Mouse (Mus musculus) pancreas, adult 10 weeks (tissue): ENCODE measurements around the gene Eef1akmt3. TPM values are rescaled to one million over a fixed set of nuclear protein-coding genes. Genes with fewer than 3 reads are reported as not detected.

Source experiments
- polyA plus RNA-seq: library from polyadenylated mRNA; stranded (reverse); fragments of 350-450 nt; fragmentation: Illumina TruSeq; extraction: RNeasy Lipid Tissue Mini Kit (QIAGEN cat#74804); gene quantifications from one replicate; pipeline ENCODE4 v1.2.3, GENCODE M21; 2015; ENCODE audit warnings: low read depth, low replicate concordance; ENCODE audit not compliant: insufficient read depth

The Eef1akmt3 gene
- polyA plus RNA-seq = 3.7 TPM

DNA sequence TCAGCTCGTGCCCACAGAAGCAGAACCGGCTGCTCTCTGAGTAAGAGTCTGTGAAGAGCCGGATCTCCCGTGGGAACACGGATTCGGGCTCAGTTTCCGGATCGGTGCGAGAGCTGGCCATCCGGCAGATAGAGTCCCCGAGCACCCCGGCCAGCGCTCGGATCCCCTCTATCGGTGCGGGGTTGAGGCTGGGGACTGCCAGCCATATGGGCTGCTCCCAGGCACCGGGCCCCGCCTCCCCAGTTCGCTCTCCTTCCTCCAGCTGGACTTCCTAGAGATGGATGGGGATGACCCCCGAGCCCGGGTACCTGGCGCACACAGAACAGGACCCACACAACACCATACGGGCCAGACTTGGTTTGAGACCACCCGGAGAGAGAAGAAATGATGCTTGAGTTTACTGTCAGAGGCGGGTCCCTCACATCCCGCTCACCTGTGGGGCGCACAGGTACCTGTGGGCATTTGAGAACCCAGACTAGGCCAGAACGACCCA is at the start of gene Eef1akmt3, which contains the start of gene Mettl1:
Eef1akmt3 (minus strand) TSS at position 240 of the 493 bp plus-strand sequence.
Mettl1 (plus strand) TSS at position 141 of the 493 bp plus-strand sequence.

DNA sequence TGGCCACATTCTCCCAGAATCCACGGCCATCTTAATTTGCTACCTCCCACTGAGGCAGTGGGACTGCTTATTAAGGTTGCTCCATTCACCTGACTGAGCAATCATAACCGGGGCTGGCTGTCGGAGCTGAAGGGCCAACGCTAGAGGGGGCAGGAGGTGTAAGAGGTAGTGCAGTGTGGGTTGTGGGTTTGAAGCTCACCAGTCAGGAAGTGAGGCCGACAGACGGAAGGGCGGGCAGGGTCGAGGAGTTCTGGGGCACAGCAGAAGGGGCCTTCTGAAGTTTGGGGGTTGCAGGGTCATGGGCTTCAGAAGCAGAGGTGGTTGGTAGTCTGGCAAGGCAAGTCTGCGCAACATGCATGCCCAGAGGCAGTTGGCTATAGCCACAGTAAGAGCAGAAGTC is 33.8 kb upstream of the Eef1akmt3 start, which contains the start of gene Agap2:
Agap2 (plus strand) TSS at position 205 of the 400 bp plus-strand sequence.

DNA sequence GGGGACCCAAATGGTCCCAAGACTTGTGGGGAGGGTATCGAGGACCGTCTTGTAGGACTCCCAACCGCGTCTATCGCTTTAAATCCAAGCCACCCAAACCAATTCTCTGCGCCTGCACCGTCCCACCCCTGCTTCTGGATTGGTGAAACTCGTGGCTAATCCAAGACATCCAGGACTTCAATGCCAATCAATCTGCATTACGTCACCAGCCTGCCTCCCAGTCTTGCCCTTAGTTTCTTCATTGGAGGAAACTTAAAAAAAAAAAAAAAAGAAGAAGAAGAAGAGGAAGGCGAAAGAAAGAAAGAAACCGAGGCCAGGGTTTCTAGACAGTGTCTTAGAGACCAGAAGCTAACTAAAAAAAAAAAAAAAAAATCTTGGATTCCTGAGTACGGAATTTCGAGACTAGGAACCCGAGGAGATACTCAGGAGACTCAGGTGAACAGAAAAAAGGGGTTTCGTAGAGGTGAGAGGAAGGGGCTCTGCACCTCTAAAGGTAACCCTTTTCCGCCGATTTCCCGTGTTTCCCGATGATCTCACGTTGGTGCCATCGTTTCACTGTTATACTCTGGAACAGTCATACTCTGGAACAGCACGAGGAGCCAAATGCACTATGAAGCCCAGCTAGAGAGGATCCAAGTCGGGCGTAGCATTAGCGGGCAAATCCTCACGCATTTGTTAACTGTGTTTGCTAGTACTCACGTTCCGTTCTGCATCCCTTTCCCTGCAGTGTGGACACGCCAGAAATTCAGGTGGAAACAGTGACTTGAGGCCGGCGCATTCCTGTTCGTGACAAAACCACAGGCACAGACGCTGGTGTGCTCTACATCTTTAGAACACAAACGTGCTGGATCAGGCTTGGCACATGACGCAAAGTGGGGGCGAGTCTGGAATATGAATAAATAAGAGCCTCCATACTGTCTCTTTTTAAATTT is 29.1 kb upstream of the Eef1akmt3 start, which contains the start of gene Tspan31:
Tspan31 (minus strand) TSS at position 75 of the 932 bp plus-strand sequence.

DNA sequence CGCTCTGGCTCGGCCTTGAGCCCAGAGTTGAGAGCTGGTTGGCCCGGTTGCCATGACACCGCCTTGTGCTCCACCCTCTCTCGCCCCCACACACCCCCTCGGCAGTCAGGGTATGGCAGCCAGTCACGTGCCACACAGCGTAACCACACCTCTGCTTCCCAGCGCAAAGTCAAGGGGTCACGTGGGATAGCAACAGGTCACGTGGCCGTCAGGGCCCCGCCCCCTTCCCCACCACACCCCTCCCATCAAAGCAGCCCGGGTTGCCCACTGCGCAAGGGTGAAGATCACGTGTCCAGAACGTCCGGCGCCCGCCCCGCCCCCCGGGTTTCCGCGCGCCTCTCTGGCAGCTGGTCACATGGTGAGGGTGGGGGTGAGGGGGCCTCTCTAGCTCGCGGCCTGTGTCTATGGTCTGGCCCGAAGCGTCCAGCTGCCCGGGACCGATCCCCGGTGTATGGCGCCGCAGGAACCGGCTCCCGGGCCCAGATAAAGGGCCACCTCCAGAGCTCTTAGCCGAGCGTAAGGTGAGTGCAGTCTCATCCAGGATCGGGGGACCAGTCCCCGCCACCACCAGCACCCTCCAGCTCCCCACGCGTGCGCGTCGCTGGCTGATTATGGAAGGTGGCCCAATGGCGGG is 22.0 kb upstream of the Eef1akmt3 start, which contains the start of gene Cdk4:
Cdk4 (plus strand) TSS at position 296 of the 634 bp plus-strand sequence.

DNA sequence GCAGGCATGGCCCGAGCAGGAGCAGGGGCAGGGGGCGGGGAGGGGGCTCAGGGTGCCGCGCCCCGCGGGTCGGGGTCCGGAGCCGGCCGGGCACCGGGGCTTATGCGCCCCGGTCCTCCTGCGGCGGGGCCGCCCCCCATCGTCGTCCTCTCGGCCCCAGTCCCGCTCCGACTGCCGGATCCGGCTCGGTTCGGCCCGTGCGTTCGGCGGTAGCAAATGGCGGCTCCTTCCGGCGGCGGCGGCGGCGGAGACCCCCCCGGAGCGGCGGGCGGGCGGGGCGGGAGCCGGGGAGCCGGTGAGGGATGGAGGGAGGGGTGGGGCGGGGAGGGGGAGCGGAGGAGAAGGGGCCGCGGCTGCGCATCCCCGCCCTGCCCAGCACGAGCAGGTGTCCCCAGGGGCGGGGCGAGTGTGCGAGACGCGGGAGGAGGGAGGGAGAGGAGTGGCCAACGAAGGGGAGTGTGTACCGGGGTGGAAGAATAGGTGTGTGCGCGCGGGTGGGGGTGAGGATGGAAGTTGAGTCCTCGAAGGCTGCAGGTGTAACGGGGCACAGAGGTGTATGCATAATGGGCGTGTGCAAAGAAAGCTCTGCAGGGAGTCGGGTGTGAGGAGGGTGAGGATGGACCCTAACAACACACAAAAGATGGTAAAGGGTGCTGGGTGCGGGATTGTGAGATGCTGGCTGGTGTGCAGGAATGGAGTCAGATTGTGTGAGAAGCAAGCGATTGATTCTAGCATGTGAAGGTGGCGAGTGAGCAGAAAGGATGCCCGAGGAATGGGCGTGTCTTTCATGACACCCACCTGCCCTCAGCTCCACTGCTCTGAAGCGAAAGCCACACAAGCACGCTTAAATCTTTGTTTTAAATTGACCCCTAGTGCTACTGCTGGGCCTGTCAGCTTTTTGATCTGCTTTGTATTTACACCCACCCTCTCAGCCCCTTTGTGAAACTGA is 18.9 kb upstream of the Eef1akmt3 start, which contains the start of gene March9:
March9 (minus strand) TSS at position 217 of the 949 bp plus-strand sequence.

DNA sequence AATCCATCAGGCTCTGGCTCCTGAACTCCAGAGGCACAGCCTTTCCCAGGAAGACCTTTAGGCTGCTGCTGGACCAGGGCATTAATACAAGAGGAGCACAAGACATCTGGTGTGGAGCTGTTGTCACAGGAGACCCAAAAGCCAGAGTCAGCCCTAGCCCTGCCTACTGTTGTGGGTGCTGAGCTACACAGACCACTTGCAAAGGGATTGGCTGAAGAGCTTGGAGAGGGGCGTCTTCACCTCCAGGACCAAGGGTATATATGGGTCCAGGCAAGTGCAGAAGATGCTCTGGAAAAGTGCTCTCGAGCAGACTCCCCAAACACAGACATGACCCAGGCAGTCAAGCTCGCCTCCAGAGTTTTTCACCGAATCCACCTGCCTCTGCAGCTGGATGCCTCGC is 6.6 kb upstream of the Eef1akmt3 start, which contains the start of gene Cyp27b1:
Cyp27b1 (plus strand) TSS at position 297 of the 400 bp plus-strand sequence.

DNA sequence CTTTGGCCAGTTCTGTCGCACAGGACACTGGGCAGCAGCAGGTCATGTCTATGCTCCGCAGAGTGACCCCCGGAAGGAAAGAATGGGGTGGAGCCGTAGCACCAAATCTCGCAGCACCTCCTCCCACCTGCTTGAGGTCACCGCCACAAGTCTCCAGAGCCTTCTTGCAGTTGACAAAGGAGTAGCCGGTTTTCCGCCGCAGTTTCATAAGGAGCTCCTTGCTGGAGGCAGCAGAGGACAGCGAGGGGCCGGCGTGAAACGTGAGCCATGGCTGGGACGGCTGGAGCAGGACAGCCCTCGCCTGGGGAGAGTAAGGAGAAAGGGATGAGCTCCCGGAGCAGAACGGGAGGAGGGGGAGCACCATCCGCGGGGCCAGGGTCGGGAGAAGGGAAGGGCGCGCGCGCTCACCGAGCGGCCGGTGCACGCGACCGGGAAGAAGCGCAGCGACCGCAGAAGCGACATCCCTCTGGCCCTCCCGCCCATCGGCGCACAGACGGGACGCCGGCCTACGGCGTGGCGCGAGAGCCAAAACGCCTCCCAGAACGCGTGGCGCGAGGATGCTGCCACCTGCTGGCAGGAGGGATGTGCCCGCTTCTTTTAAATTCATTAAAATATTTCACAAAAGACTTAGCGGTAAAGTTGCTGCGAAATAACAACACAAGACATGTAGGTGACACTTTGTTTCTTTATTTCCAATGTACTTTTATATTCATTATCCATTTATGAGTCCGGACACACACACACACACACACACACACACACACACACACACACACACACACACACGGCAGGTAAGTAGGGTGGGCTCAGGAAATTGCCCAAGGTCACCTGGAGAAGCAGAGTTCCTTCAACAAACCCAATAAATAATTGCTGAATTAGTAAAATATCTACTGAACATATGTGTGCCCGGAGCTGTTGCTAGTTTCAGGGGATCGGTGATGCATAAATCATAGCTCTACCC is 10.7 kb downstream of the Eef1akmt3 start, which contains the start of gene Tsfm:
Tsfm (minus strand) TSS at position 505 of the 961 bp plus-strand sequence.

DNA sequence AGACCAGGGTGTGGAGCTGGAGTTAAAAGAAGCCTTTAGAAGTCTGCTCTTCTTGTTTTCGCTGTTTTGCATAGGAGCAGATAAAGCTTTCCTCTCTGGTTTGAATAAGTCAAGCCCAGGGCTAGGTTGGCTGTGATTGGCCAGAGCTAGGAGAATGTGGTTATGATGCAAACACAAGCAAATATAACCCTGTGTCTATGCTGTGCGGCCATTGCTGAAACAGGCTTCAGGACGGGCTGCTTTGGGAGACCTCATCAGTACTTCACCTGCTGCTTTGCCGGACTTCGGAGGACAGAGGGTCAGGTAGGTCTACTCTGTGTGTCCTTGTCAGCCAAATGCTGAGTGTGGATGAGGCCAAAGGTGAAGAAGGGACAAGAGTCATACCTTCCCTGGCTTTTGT is 40.8 kb downstream of the Eef1akmt3 start, which contains the start of gene Avil:
Avil (plus strand) TSS at position 181 of the 400 bp plus-strand sequence.

Other genes with a start within 250 kb of the Eef1akmt3 start
- gene Atp23, start 140.2 kb downstream of the Eef1akmt3 start, polyA plus RNA-seq = 1.00 TPM
- 33.0 TPM for gene Ctdsp2, start 62.8 kb downstream of the Eef1akmt3 start, polyA plus RNA-seq
- gene Avil, start 40.8 kb downstream of the Eef1akmt3 start, polyA plus RNA-seq = 0.79 TPM
- gene Tsfm, start 10.7 kb downstream of the Eef1akmt3 start, polyA plus RNA-seq = 16.1 TPM
- 22.3 TPM for gene Mettl1, start 99 bp downstream of the Eef1akmt3 start, polyA plus RNA-seq
- gene Cyp27b1, start 6.7 kb upstream of the Eef1akmt3 start, polyA plus RNA-seq = 0.44 TPM
- gene March9, start 18.7 kb upstream of the Eef1akmt3 start, polyA plus RNA-seq = 2.3 TPM
- gene Cdk4, start 22.0 kb upstream of the Eef1akmt3 start, polyA plus RNA-seq = 51.8 TPM
- gene Tspan31, start 28.8 kb upstream of the Eef1akmt3 start, polyA plus RNA-seq = 26.9 TPM
- 0.92 TPM for gene Agap2, start 33.8 kb upstream of the Eef1akmt3 start, polyA plus RNA-seq
- gene Os9, start 79.6 kb upstream of the Eef1akmt3 start, polyA plus RNA-seq = 60.9 TPM
- 30.8 TPM for gene B4galnt1, start 123.7 kb upstream of the Eef1akmt3 start, polyA plus RNA-seq
- gene Slc26a10, start 139.1 kb upstream of the Eef1akmt3 start, polyA plus RNA-seq = 3.4 TPM
- 10.8 TPM for gene Arhgef25, start 148.6 kb upstream of the Eef1akmt3 start, polyA plus RNA-seq
- gene Dtx3, start 154.2 kb upstream of the Eef1akmt3 start, polyA plus RNA-seq = 29.3 TPM
- gene Pip4k2c, start 170.1 kb upstream of the Eef1akmt3 start, polyA plus RNA-seq = 8.2 TPM
- 1.00 TPM for gene Kif5a, start 221.8 kb upstream of the Eef1akmt3 start, polyA plus RNA-seq
- gene Dctn2, start 224.9 kb upstream of the Eef1akmt3 start, polyA plus RNA-seq = 36.2 TPM
- gene Mbd6, start 247.5 kb upstream of the Eef1akmt3 start, polyA plus RNA-seq = 27.9 TPM